Mouse (Mus musculus): ENCODE results near the gene Chchd3. TPM values are rescaled to one million over a fixed set of nuclear protein-coding genes. Genes with fewer than 3 reads are reported as not detected.
A peak's percentile ranks its signal among the peaks of the same experiment; 100 is the strongest.

Gene Chchd3
- total and polyA plus RNA-seq, 3 experiments: 158 to 235 (median 203) TPM

- DNase-seq: no peak
Measured at GRCm38 (mm10) chr6:32936365-32936764, 123.7 kb downstream of the Chchd3 start.

GRCm38 (mm10) chr6:32935576-32935975, 124.5 kb downstream of the Chchd3 start:
- peak; percentile 69 for DNase-seq

- DNase-seq: no peak
Measured at GRCm38 (mm10) chr6:32931106-32931770, 128.8 kb downstream of the Chchd3 start.

- no peak for DNase-seq
Measured at GRCm38 (mm10) chr6:32922391-32922790, 137.7 kb downstream of the Chchd3 start.

- no peak for DNase-seq
Measured at GRCm38 (mm10) chr6:32920091-32920490, 140.0 kb downstream of the Chchd3 start.

GRCm38 (mm10) chr6:32910692-32911091, 149.4 kb downstream of the Chchd3 start:
- DNase-seq: no peak

- no peak for DNase-seq
Measured at GRCm38 (mm10) chr6:32899061-32899460, 161.0 kb downstream of the Chchd3 start.

- DNase-seq: no peak
Measured at GRCm38 (mm10) chr6:32894100-32894499, 166.0 kb downstream of the Chchd3 start.

- no peak for DNase-seq
Measured at GRCm38 (mm10) chr6:32890726-32891125, 169.3 kb downstream of the Chchd3 start.

- DNase-seq: no peak
Measured at GRCm38 (mm10) chr6:32888894-32889529, 171.0 kb downstream of the Chchd3 start.

GRCm38 (mm10) chr6:32878586-32878985, 181.5 kb downstream of the Chchd3 start:
- no peak for DNase-seq

GRCm38 (mm10) chr6:32874176-32874575, 185.9 kb downstream of the Chchd3 start:
- DNase-seq: no peak

- no peak for DNase-seq
Measured at GRCm38 (mm10) chr6:32872805-32873204, 187.3 kb downstream of the Chchd3 start.

- no peak for DNase-seq
Measured at GRCm38 (mm10) chr6:32850960-32851359, 209.1 kb downstream of the Chchd3 start.

- no peak for DNase-seq
Measured at GRCm38 (mm10) chr6:32848974-32849373, 211.1 kb downstream of the Chchd3 start.

- DNase-seq: no peak
Measured at GRCm38 (mm10) chr6:32845463-32845862, 214.6 kb downstream of the Chchd3 start.

GRCm38 (mm10) chr6:32837939-32838301, 222.1 kb downstream of the Chchd3 start:
- DNase-seq: no peak

GRCm38 (mm10) chr6:32837165-32837938, 222.7 kb downstream of the Chchd3 start:
- DNase-seq: no peak

GRCm38 (mm10) chr6:32823856-32824620, 236.0 kb downstream of the Chchd3 start:
- no peak for DNase-seq

- no peak for DNase-seq
Measured at GRCm38 (mm10) chr6:32818961-32819360, 241.1 kb downstream of the Chchd3 start.

GRCm38 (mm10) chr6:32808796-32809195, 251.3 kb downstream of the Chchd3 start:
- DNase-seq: no peak

GRCm38 (mm10) chr6:32807771-32808170, 252.3 kb downstream of the Chchd3 start:
- no peak for DNase-seq

All from adrenal gland, adult 2 months (tissue).